Mouse (Mus musculus): Measurements from ENCODE around the gene Kpnb1. TPM values are rescaled to one million over a fixed set of nuclear protein-coding genes. Genes with fewer than 3 reads are reported as not detected.

The Kpnb1 gene
- total RNA-seq, 2 experiments from 2014 or later: 175 to 312 TPM

- no peak for ATAC-seq (replicated peaks; ENCODE audit: poor library complexity)
These were observed 42.4 kb downstream of the Kpnb1 start for GRCm38 (mm10) chr11:97145320-97145719.

- no peak for ATAC-seq (replicated peaks; ENCODE audit: poor library complexity)
These were observed 44.3 kb downstream of the Kpnb1 start for GRCm38 (mm10) chr11:97143196-97143900.

GRCm38 (mm10) chr11:97142159-97142608 is 45.5 kb downstream of the Kpnb1 start:
- ATAC-seq (replicated peaks; ENCODE audit: poor library complexity): peak; percentile 72

- ATAC-seq (replicated peaks; ENCODE audit: poor library complexity): no peak
These were observed 46.9 kb downstream of the Kpnb1 start for GRCm38 (mm10) chr11:97140811-97141210.

- ATAC-seq (replicated peaks; ENCODE audit: poor library complexity): no peak
These were observed 48.4 kb downstream of the Kpnb1 start for GRCm38 (mm10) chr11:97139256-97139655.

- ATAC-seq (replicated peaks; ENCODE audit: poor library complexity): no peak
These were observed 49.0 kb downstream of the Kpnb1 start for GRCm38 (mm10) chr11:97138554-97139226.

GRCm38 (mm10) chr11:97133270-97133669 is 54.4 kb downstream of the Kpnb1 start:
- ATAC-seq (replicated peaks; ENCODE audit: poor library complexity): no peak

GRCm38 (mm10) chr11:97132185-97132584 is 55.5 kb downstream of the Kpnb1 start:
- ATAC-seq (replicated peaks; ENCODE audit: poor library complexity): no peak

GRCm38 (mm10) chr11:97131683-97132082 is 56.0 kb downstream of the Kpnb1 start:
- ATAC-seq (replicated peaks; ENCODE audit: poor library complexity): no peak

GRCm38 (mm10) chr11:97130318-97130717 is 57.4 kb downstream of the Kpnb1 start:
- no peak for ATAC-seq (replicated peaks; ENCODE audit: poor library complexity)

- ATAC-seq (replicated peaks; ENCODE audit: poor library complexity): no peak
These were observed 58.7 kb downstream of the Kpnb1 start for GRCm38 (mm10) chr11:97128956-97129355.

- no peak for ATAC-seq (replicated peaks; ENCODE audit: poor library complexity)
These were observed 60.0 kb downstream of the Kpnb1 start for GRCm38 (mm10) chr11:97127470-97128223.

GRCm38 (mm10) chr11:97126645-97127468 is 60.8 kb downstream of the Kpnb1 start:
- ATAC-seq (replicated peaks; ENCODE audit: poor library complexity): peak; percentile 88

GRCm38 (mm10) chr11:97124266-97125036 is 63.2 kb downstream of the Kpnb1 start:
- no peak for ATAC-seq (replicated peaks; ENCODE audit: poor library complexity)

GRCm38 (mm10) chr11:97123282-97123890 is 64.3 kb downstream of the Kpnb1 start:
- 0 out of 2 replicates have a peak, but pooled peaks have one; percentile 43 for ATAC-seq (replicated peaks; ENCODE audit: poor library complexity)

- ATAC-seq (replicated peaks; ENCODE audit: poor library complexity): no peak
These were observed 67.0 kb downstream of the Kpnb1 start for GRCm38 (mm10) chr11:97120641-97121040.

GRCm38 (mm10) chr11:97120221-97120620 is 67.5 kb downstream of the Kpnb1 start:
- ATAC-seq (replicated peaks; ENCODE audit: poor library complexity): no peak

- no peak for ATAC-seq (replicated peaks; ENCODE audit: poor library complexity)
These were observed 71.9 kb downstream of the Kpnb1 start for GRCm38 (mm10) chr11:97115797-97116196.

Measured in megakaryocyte progenitor cell, adult 5-6 weeks (primary cell).